Mouse (Mus musculus): ENCODE data around the gene Mroh2a. TPM values are rescaled to one million over a fixed set of nuclear protein-coding genes. Genes with fewer than 3 reads are reported as not detected.

Mroh2a gene
- total RNA-seq, 2 experiments from 2014 or later: 0.05 TPM; not detected in 1

- ATAC-seq (replicated peaks; ENCODE audit: low FRiP score, low TSS enrichment, poor library complexity, severe bottlenecking): no peak
Measured at GRCm38 (mm10) chr1:88286136-88286845, 59.5 kb downstream of the Mroh2a start.

GRCm38 (mm10) chr1:88286887-88287696, 60.3 kb downstream of the Mroh2a start:
- peak; percentile 8 for ATAC-seq (replicated peaks; ENCODE audit: low FRiP score, low TSS enrichment, poor library complexity, severe bottlenecking)

GRCm38 (mm10) chr1:88287697-88287980, 60.9 kb downstream of the Mroh2a start:
- ATAC-seq (replicated peaks; ENCODE audit: low FRiP score, low TSS enrichment, poor library complexity, severe bottlenecking): peak; percentile 36

GRCm38 (mm10) chr1:88288056-88288788, 61.4 kb downstream of the Mroh2a start:
- no peak for ATAC-seq (replicated peaks; ENCODE audit: low FRiP score, low TSS enrichment, poor library complexity, severe bottlenecking)

- ATAC-seq (replicated peaks; ENCODE audit: low FRiP score, low TSS enrichment, poor library complexity, severe bottlenecking): no peak
Measured at GRCm38 (mm10) chr1:88288789-88289127, 62.0 kb downstream of the Mroh2a start.

- no peak for ATAC-seq (replicated peaks; ENCODE audit: low FRiP score, low TSS enrichment, poor library complexity, severe bottlenecking)
Measured at GRCm38 (mm10) chr1:88289152-88289551, 62.4 kb downstream of the Mroh2a start.

GRCm38 (mm10) chr1:88289917-88290316, 63.1 kb downstream of the Mroh2a start:
- peak; percentile 49 for ATAC-seq (replicated peaks; ENCODE audit: low FRiP score, low TSS enrichment, poor library complexity, severe bottlenecking)

- ATAC-seq (replicated peaks; ENCODE audit: low FRiP score, low TSS enrichment, poor library complexity, severe bottlenecking): no peak
Measured at GRCm38 (mm10) chr1:88290511-88290910, 63.7 kb downstream of the Mroh2a start.

- no peak for ATAC-seq (replicated peaks; ENCODE audit: low FRiP score, low TSS enrichment, poor library complexity, severe bottlenecking)
Measured at GRCm38 (mm10) chr1:88291409-88292005, 64.7 kb downstream of the Mroh2a start.

GRCm38 (mm10) chr1:88292057-88292456, 65.3 kb downstream of the Mroh2a start:
- no peak for ATAC-seq (replicated peaks; ENCODE audit: low FRiP score, low TSS enrichment, poor library complexity, severe bottlenecking)

- no peak for ATAC-seq (replicated peaks; ENCODE audit: low FRiP score, low TSS enrichment, poor library complexity, severe bottlenecking)
Measured at GRCm38 (mm10) chr1:88294650-88295049, 67.9 kb downstream of the Mroh2a start.

GRCm38 (mm10) chr1:88296171-88296920, 69.6 kb downstream of the Mroh2a start:
- 0 out of 2 replicates have a peak, but pooled peaks have one; percentile 22 for ATAC-seq (replicated peaks; ENCODE audit: low FRiP score, low TSS enrichment, poor library complexity, severe bottlenecking)

- ATAC-seq (replicated peaks; ENCODE audit: low FRiP score, low TSS enrichment, poor library complexity, severe bottlenecking): no peak
Measured at GRCm38 (mm10) chr1:88297480-88298258, 70.9 kb downstream of the Mroh2a start.

- ATAC-seq (replicated peaks; ENCODE audit: low FRiP score, low TSS enrichment, poor library complexity, severe bottlenecking): no peak
Measured at GRCm38 (mm10) chr1:88298686-88299528, 72.1 kb downstream of the Mroh2a start.

- ATAC-seq (replicated peaks; ENCODE audit: low FRiP score, low TSS enrichment, poor library complexity, severe bottlenecking): no peak
Measured at GRCm38 (mm10) chr1:88299529-88299945, 72.8 kb downstream of the Mroh2a start.

- no peak for ATAC-seq (replicated peaks; ENCODE audit: low FRiP score, low TSS enrichment, poor library complexity, severe bottlenecking)
Measured at GRCm38 (mm10) chr1:88300301-88301050, 73.7 kb downstream of the Mroh2a start.

Measured in megakaryocyte-erythroid progenitor cell, adult 5-6 weeks (primary cell).